Mouse (Mus musculus) heart, embryonic 14.5 days (tissue): ENCODE results near the gene Gm3164. TPM values are rescaled to one million over a fixed set of nuclear protein-coding genes. Genes with fewer than 3 reads are reported as not detected.
"Not testable (repeated sequence)": the region's sequence is repeated elsewhere in the genome, so short reads cannot be mapped to it uniquely, and the experiment has no call there.

ENCODE experiments used
- ATAC-seq: fragments of 200-750 bp; cut with Nextera tagmentation; 2 replicates; pipeline ENCODE4 v1.8.0; 2017; ENCODE audit warnings: low read depth, moderate TSS enrichment; ENCODE audit not compliant: insufficient number of reproducible peaks, insufficient read depth, low FRiP score
- H3K27ac ChIP-seq, 2 experiments: fragments of 200-500 bp in 1 of 2; fragments of 300-500 bp in 1 of 2; sonication (generic) in 1 of 2; replicated peaks in 1 of 2; 2 replicates each; pipeline ENCODE4 v1.5.1; 2012 to 2014; ENCODE audit warnings: low read depth in 2 of 2, low read length in 2 of 2, control low read depth in 1 of 2, mild to moderate bottlenecking in 1 of 2, mixed read lengths in 1 of 2; ENCODE audit not compliant: control insufficient read depth in 1 of 2, insufficient read depth in 1 of 2
- H3K27me3 ChIP-seq: fragments of 300-500 bp; sonication (generic); 2 replicates; pipeline ENCODE4 v1.6.1; 2014; ENCODE audit warnings: mild to moderate bottlenecking, low read length, control low read depth; ENCODE audit not compliant: control insufficient read depth, insufficient read depth
- H3K36me3 ChIP-seq: fragments of 300-500 bp; sonication (generic); 2 replicates; pipeline ENCODE4 v1.6.1; 2014; ENCODE audit warnings: mild to moderate bottlenecking, control low read depth, low read length, mixed read lengths; ENCODE audit not compliant: control insufficient read depth, insufficient read depth
- H3K4me1 ChIP-seq, 2 experiments: fragments of 200-500 bp in 1 of 2; fragments of 300-500 bp in 1 of 2; sonication (generic) in 1 of 2; 2 replicates each; pipeline ENCODE4 v1.6.1; 2012 to 2014; ENCODE audit warnings: low read length in 2 of 2, control low read depth in 1 of 2, mixed read lengths in 1 of 2; ENCODE audit not compliant: control insufficient read depth in 2 of 2, insufficient read depth in 2 of 2
- H3K4me2 ChIP-seq: fragments of 300-500 bp; sonication (generic); 2 replicates; pipeline ENCODE4 v1.6.1; 2014; ENCODE audit warnings: mild to moderate bottlenecking, low read length
- H3K4me3 ChIP-seq, 2 experiments: fragments of 200-500 bp in 1 of 2; fragments of 300-500 bp in 1 of 2; sonication (generic) in 1 of 2; 2 replicates each; pipeline ENCODE4 v1.5.1; 2012 to 2014; ENCODE audit warnings: low read length in 2 of 2, mild to moderate bottlenecking in 2 of 2, control low read depth in 1 of 2, low read depth in 1 of 2, moderate library complexity in 1 of 2; ENCODE audit not compliant: control insufficient read depth in 1 of 2, insufficient read depth in 1 of 2
- H3K9ac ChIP-seq: fragments of 300-500 bp; sonication (generic); 2 replicates; pipeline ENCODE4 v1.6.1; 2014; ENCODE audit warnings: mild to moderate bottlenecking, low read length
- H3K9me3 ChIP-seq: fragments of 300-500 bp; sonication (generic); 2 replicates; pipeline ENCODE4 v1.6.1; 2016; ENCODE audit warnings: low read length, control low read depth; ENCODE audit not compliant: control insufficient read depth
- WGBS: fragments of 180-500 bp; shearing (Covaris S2); extraction: QIAGEN DNeasy Blood & Tissue Kit; methylation state at CpG from one replicate; pipeline ENCODE4 v1.1.7; 2014; 5-methylcytosine and 5-hydroxymethylcytosine counted together
- polyA plus RNA-seq: library from polyadenylated mRNA; unstranded; fragments of >200 nt; fragmentation: Nextera tagmentation; extraction: Ambion mirVana; gene quantifications from 2 replicates; pipeline ENCODE4 v1.2.1, GENCODE M21; 2014

Gene Gm3164
- polyA plus RNA-seq, 1 experiment from 2014 or later, result 0.55 TPM

- not testable (repeated sequence) for H3K27me3 ChIP-seq, H3K36me3 ChIP-seq, H3K4me3 ChIP-seq, H3K9me3 ChIP-seq, H3K9ac ChIP-seq, H3K4me1 ChIP-seq, H3K27ac ChIP-seq, ATAC-seq, H3K4me2 ChIP-seq
Measured at GRCm38 (mm10) chr14:4398624-4399023, 16.6 kb upstream of the Gm3164 start.

GRCm38 (mm10) chr14:4400115-4400789 is 15.0 kb upstream of the Gm3164 start:
- H3K4me1 ChIP-seq, ATAC-seq, H3K36me3 ChIP-seq, H3K27me3 ChIP-seq, H3K9me3 ChIP-seq, H3K9ac ChIP-seq, H3K4me3 ChIP-seq, H3K4me2 ChIP-seq, H3K27ac ChIP-seq: not testable (repeated sequence)
- 80% methylated on average over 5 of the region's 5 CpGs for WGBS

- 56% methylated on average over 4 of the region's 5 CpGs for WGBS
- H3K36me3 ChIP-seq, H3K9me3 ChIP-seq, H3K4me3 ChIP-seq, H3K4me1 ChIP-seq, H3K4me2 ChIP-seq, H3K9ac ChIP-seq, H3K27me3 ChIP-seq, ATAC-seq, H3K27ac ChIP-seq: not testable (repeated sequence)
Measured at GRCm38 (mm10) chr14:4401245-4401644, 14.0 kb upstream of the Gm3164 start.

- not testable (repeated sequence) for H3K9ac ChIP-seq, H3K9me3 ChIP-seq, H3K36me3 ChIP-seq, H3K27ac ChIP-seq, H3K27me3 ChIP-seq, H3K4me2 ChIP-seq, ATAC-seq, H3K4me1 ChIP-seq, H3K4me3 ChIP-seq
Measured at GRCm38 (mm10) chr14:4403840-4404239, 11.4 kb upstream of the Gm3164 start.

- H3K27me3 ChIP-seq, H3K4me3 ChIP-seq, H3K9ac ChIP-seq, ATAC-seq, H3K36me3 ChIP-seq, H3K9me3 ChIP-seq, H3K27ac ChIP-seq, H3K4me1 ChIP-seq, H3K4me2 ChIP-seq: not testable (repeated sequence)
- 38% methylated on average over 1 of the region's 1 CpGs for WGBS
Measured at GRCm38 (mm10) chr14:4409939-4410338, 5.3 kb upstream of the Gm3164 start.

- not testable (repeated sequence) for H3K4me3 ChIP-seq, H3K27me3 ChIP-seq, H3K36me3 ChIP-seq, H3K27ac ChIP-seq, H3K9me3 ChIP-seq, ATAC-seq, H3K4me1 ChIP-seq, H3K9ac ChIP-seq, H3K4me2 ChIP-seq
Measured at GRCm38 (mm10) chr14:4430692-4431091, 15.4 kb downstream of the Gm3164 start, which contains the start of gene Gm3173. TSS of gene Gm3173 (plus strand) at chr14:4430992.

- H3K4me1 ChIP-seq, H3K9ac ChIP-seq, H3K9me3 ChIP-seq, H3K4me3 ChIP-seq, H3K27ac ChIP-seq, H3K4me2 ChIP-seq, H3K27me3 ChIP-seq, ATAC-seq, H3K36me3 ChIP-seq: not testable (repeated sequence)
- no CpG with 5 or more reads among the region's 2 CpGs for WGBS
Measured at GRCm38 (mm10) chr14:4481445-4481844, 66.2 kb downstream of the Gm3164 start, which contains the start of gene Gm3182. TSS of gene Gm3182 (plus strand) at chr14:4481745.
